Mouse (Mus musculus) E14TG2a.4 (cell line): ENCODE results near the gene Babam1.

Experiments
- CTCF ChIP-seq: conservative IDR thresholded peaks from 2 replicates; pipeline ENCODE4 v1.5.1; 2014; ENCODE audit warnings: low read length
- NANOG ChIP-seq: IDR thresholded peaks from 2 replicates; pipeline ENCODE4 v1.6.1; 2014; ENCODE audit warnings: borderline replicate concordance, low read length, mixed read lengths

DNA sequence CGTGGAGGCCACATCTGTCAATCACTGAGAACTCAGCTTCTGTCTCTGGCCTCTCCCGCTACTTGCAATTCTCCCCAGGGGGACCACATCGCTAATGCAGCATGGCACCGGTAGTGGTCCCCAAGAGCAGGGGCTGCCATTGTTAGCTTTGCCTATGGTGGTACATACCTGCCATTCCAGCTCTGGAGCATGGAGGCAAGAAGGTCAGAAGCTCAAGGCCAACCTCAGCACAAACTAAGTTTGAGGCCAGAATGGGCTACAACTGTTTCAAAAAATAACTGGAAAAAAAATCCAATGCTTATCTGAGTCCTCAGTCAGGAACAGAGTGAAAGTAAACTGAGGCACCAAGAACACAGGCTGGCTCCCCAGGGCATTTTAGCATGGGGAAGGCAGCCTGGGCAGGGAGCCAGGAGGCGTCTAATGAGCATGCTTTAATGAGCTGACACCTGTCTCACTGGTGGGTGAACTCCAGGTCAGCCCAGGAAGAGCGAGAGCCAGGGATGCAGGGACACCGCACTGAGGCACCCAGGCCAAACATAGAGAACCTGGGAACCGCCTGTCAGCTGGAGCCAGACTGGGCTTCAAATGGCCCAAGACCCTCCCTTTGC, 20.1 kb upstream of the Babam1 start:
- TF ChIP-seq CTCF = no peak
- no peak for TF ChIP-seq NANOG
